8 mouse cellular contexts compared by ENCODE assay signal in genomic region chr17:87050469-87051175, GRCm38 (mm10). TPM values are rescaled to one million over a fixed set of nuclear protein-coding genes. Genes with fewer than 3 reads are reported as not detected.
DNase-seq lines count a peak whose midpoint lies in the region; ATAC-seq and TF ChIP-seq lines count a peak whose summit lies in the region.

No protein-coding gene starts in this region.

- no peak for TF ChIP-seq CTCF in thymus, adult 2 months (IDR thresholded peaks at IDR 0.05; ENCODE audit: borderline replicate concordance, control insufficient read depth, extremely low read depth, insufficient read depth, low read length, poor library complexity)

- H3K9ac ChIP-seq in forebrain, embryonic 15.5 days (replicated peaks): no peak overlapping the region

- peak; percentile 78; the same call in 1 of the 2 replicates for ATAC-seq in forebrain, embryonic 15.5 days (replicated peaks)
- ATAC-seq in cerebellum, adult (ENCODE audit: insufficient number of reproducible peaks, low FRiP score, low TSS enrichment): no peak

- H3K4me2 ChIP-seq in forebrain, embryonic 15.5 days (replicated peaks): no peak overlapping the region

- intact Hi-C loops in gastrocnemius, postnatal 36 days (cut with DNase I): no loop called here

- no peak overlapping the region for H3K4me3 ChIP-seq in forebrain, embryonic 15.5 days
- H3K4me3 ChIP-seq in thymus, adult 2 months (ENCODE audit: control insufficient read depth, insufficient read depth, low read length): no peak overlapping the region

- no peak overlapping the region for H3K27ac ChIP-seq in forebrain, embryonic 15.5 days (replicated peaks)
- no peak overlapping the region for H3K27ac ChIP-seq in thymus, adult 2 months (ENCODE audit: control insufficient read depth, insufficient read depth, low read length)

- no peaks in the 10 kb centered on the region for H3K36me3 ChIP-seq in forebrain, embryonic 15.5 days
- H3K36me3 ChIP-seq in thymus, adult 2 months (ENCODE audit: control insufficient read depth, insufficient read depth, low read length): no peaks in the 10 kb centered on the region

- WGBS in forebrain, embryonic 15.5 days: 29% methylated on average over 9 of the region's 9 CpGs
- 90% methylated on average over 9 of the region's 9 CpGs for whole genome bisulfite sequencing in thymus, adult 2 months

- TF ChIP-seq POLR2A in thymus, adult 2 months (IDR thresholded peaks at IDR 0.05; ENCODE audit: control insufficient read depth, extremely low read depth, insufficient read depth, low read length, poor library complexity): no peak

- no peaks in the 10 kb centered on the region for H3K4me1 ChIP-seq in forebrain, embryonic 15.5 days
- H3K4me1 ChIP-seq in thymus, adult 2 months (replicated peaks; ENCODE audit: control insufficient read depth, insufficient read depth, low read length): no peaks in the 10 kb centered on the region

- H3K9me3 ChIP-seq in forebrain, embryonic 15.5 days: no peaks in the 10 kb centered on the region

- DNase-seq in gastrocnemius, postnatal 25 days: peak; percentile 19
- no peak for DNase-seq in gastrocnemius, postnatal 36 days
- DNase-seq in NIH3T3 (ENCODE audit: low read depth): peak; percentile 55
- peak; percentile 36 to 51 for DNase-seq in kidney, postnatal 4 days
- DNase-seq in ovary, postnatal 36 days (ENCODE audit: low spot score): peak; percentile 73
- DNase-seq in thymus, adult 2 months: no peak

- H3K27me3 ChIP-seq in forebrain, embryonic 15.5 days: no peaks in the 10 kb centered on the region
- H3K27me3 ChIP-seq in thymus, adult 2 months (ENCODE audit: control insufficient read depth, insufficient read depth, low read length): no peaks in the 10 kb centered on the region

RNA-seq across cellular contexts. Expression of gene Cript, which starts 25.3 kb away (rescaled TPM):
- total RNA-seq in gastrocnemius, postnatal 25 days (2021): 10 to 100 TPM; 38.5 to 41.4 TPM
- total RNA-seq in gastrocnemius, postnatal 36 days (2021): 10 to 100 TPM; 40.8 to 41.3 TPM
- 228 and 240 TPM in 2 replicates for polyA plus RNA-seq in forebrain, embryonic 15.5 days (2015; fragmentation: Nextera tagmentation; extraction: Ambion mirVana)
- polyA plus RNA-seq in thymus, adult 2 months (2012; rRNA removed): 12.6 and 16.8 TPM in 2 replicates

RNA-seq across cellular contexts. Expression of gene Pigf, which starts 25.4 kb away (rescaled TPM):
- total RNA-seq in gastrocnemius, postnatal 25 days (2021): 1 to 10 TPM; 1.6 to 1.8 TPM
- 1 to 10 TPM; 1.7 to 1.9 TPM for total RNA-seq in gastrocnemius, postnatal 36 days (2021)
- polyA plus RNA-seq in forebrain, embryonic 15.5 days (2015; fragmentation: Nextera tagmentation; extraction: Ambion mirVana): 30.2 and 33.0 TPM in 2 replicates
- polyA plus RNA-seq in thymus, adult 2 months (2012; rRNA removed): 4.8 TPM in 2 replicates

RNA-seq across cellular contexts. Expression of gene Socs5, which starts 56.9 kb away (rescaled TPM):
- 10 to 100 TPM in 1 of 2 experiments, 1 to 10 TPM in 1; 9.1 to 11.5 TPM for total RNA-seq in gastrocnemius, postnatal 25 days (2021)
- total RNA-seq in gastrocnemius, postnatal 36 days (2021): 10 to 100 TPM; 10.9 to 14.1 TPM
- polyA plus RNA-seq in forebrain, embryonic 15.5 days (2015; fragmentation: Nextera tagmentation; extraction: Ambion mirVana): 11.0 and 12.0 TPM in 2 replicates
- polyA plus RNA-seq in thymus, adult 2 months (2012; rRNA removed): 4.8 and 6.4 TPM in 2 replicates

Comparison
In these comparisons a context has a peak if more than half of its experiments do, and no peak if none do; other contexts are left out.
1. DNase-seq: peak in gastrocnemius, postnatal 25 days (single experiment), NIH3T3 (single experiment), kidney, postnatal 4 days (2 of 2) and ovary, postnatal 36 days (single experiment); none in gastrocnemius, postnatal 36 days (0 of 2) and thymus, adult 2 months (single experiment).